Mouse (Mus musculus): ENCODE data around the gene Abr.

Abr gene

DNA sequence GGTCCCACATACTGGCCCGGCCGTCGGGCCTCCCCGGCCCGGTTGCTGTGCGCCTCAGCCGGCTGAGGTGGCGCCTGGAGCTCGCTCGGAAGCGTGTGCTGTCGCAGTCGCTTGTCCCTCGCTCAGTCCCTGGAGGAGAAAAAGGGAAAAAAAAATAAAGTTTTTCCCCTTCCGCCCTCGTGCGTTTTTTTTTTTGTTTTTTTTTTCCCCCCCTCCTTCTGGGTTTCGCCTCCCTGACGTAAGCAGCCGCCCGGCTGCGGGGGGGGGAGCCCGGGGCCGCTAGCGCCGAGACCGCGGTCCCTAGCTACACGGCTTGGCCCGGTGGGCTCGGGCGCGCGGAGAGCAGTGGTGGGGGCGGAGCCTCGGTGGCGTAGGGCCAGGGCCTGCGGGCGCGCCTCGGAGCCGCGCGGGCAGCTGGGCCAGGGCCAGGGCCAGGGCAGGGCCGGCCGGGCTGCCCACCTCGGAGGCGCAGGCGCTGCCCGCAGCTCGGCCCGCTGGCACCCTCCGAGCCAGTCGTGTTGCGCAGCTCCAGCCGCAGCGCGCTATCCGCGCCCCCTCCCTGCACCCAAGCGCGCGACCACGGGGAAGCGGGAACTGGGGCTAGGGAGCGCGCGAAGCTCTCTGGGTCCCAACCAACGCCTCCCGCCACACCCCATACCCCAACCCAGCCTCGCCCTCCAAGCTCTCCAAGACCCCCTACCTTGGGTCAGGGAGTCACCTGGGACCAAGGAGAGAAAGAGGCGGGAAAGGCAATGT is 1.3 kb upstream of the Abr start:
- DNase-seq (ENCODE audit: low spot score in 2 of 2): peak; percentile 13 to 16

DNA sequence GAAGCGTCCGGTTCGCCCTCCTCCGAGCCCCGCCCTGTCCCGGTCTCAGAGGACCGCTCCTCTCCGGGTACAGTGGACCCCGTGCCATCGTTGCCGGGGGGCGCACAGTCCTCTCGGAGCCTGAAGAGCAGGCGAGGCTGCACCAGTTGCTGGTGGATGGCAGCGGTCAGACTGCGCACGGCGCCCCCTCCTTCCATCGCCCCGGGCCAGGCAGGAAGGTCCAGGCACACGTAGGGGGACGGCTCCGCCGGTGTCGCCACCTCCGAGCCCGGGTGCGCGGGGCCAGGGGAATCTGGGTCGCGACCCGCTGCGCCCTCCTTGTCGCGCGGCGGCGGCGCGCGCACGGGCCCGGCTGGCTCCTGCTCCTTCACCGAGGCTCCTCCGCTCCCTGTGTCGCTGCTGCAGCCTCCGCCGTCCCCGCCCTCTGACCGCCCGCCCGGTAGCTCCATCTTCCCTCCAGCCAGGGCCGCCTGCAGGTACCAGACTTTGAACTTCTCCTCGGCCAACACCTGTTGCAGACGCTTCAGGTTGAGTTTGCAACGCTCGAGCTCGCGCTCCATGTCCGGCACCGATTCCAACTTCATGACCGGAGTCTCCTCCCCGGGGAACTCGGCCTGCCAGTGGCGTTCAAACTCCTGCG is 572 bp upstream of the Abr start:
- no peak for DNase-seq (ENCODE audit: low spot score in 2 of 2)

DNA sequence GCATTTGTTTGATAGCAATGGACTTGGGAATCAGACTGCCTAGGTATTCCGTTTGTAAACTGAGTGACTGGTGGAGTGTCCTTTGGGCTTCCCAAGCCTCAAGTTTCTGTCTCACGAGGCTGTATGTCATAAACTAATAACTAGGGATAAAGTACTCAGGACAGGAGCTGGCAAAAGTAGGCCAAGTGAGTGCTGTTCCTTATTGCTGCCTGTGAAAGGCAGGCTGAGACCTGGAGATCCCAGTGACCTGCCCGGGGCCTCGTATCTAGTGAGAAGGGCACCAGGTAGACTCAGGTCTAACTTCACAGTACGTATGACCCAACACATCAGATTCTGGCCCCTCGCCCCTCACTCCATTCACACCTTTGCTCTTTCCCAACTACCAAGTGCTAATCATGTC is 4.0 kb downstream of the Abr start:
- DNase-seq (ENCODE audit: low spot score in 2 of 2): no peak

DNA sequence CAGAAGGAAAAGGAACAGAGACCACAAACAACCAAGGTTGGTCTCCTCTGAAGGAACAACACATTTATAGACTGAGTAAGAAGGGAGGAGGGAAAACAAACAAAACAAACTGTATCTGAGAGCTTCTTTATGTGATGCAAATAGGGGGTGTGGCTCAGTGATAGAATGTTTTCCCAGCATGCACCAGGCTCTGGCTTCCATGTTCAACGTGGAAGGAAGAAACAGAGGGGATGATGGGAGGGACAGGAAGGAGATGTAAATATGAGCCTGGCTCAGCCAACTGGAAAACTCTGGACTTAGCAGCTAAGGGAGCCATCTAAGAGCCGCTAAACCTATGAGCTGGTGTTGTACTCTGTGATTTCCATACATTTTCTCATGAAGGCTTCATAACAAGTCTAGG is 7.9 kb downstream of the Abr start:
- DNase-seq (ENCODE audit: low spot score in 2 of 2): no peak

DNA sequence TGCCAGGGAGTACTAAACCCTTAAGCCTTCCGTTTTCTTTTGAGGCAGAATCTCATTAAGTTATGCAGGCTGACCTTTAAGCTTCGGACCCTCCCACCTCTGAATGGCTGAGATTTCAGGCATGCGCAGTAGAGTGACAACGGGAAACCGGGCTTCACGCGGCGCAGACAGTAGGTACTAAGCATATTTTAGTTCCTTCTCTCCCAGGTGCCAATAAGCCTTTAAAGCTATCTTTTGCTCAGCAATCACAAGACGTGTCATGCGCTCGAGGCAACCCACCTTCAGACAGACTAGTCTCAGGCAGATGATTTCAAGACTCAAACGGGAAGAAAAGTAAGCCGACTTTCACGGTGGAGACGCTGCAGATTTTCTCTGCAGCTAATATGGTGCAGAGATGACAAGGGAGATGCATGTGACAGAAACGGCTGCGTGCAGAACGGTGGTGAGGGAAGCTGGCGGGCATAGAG is 9.4 kb downstream of the Abr start:
- peak in 1 of 2 experiments; percentile 12 for DNase-seq (ENCODE audit: low spot score in 2 of 2)

DNA sequence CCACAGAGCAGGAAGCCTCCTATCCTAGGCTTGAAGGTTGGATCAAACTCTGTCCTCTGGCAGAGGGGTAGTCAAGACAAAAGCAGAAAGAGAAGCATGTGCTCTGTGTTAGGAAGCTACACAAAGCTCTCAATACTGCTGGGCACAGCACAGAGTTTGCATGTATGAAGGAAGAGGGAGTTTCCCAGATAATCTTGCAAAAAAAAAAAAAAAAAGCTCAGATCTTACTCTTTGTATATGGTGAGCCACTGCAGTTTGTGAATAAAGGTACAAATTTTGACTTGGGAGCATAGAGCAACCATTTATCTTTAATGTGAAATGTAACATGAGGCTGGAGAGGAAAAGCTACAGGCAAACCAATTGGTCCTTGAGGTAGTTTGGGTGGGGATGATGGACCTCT is 11.2 kb downstream of the Abr start:
- DNase-seq (ENCODE audit: low spot score in 2 of 2): no peak

DNA sequence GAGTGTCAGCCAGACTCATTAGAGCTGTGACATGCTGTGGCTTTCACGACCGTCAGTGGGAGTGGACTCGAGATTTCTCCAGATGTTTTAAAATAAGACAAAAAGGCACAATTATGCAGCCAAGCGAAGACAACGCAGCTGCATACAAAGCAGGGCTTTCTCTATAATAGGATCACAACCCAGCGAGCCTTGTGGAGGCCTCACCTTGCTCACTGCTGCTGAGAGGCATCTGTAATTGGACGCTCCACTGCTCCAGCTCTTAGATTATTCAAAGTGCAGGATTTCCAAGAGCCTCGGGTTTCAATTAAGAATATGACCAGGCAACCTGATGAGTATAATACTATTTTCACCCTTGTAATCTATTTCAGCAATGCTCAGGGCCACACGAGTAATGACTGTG is 15.6 kb downstream of the Abr start:
- DNase-seq (ENCODE audit: low spot score in 2 of 2): no peak

DNA sequence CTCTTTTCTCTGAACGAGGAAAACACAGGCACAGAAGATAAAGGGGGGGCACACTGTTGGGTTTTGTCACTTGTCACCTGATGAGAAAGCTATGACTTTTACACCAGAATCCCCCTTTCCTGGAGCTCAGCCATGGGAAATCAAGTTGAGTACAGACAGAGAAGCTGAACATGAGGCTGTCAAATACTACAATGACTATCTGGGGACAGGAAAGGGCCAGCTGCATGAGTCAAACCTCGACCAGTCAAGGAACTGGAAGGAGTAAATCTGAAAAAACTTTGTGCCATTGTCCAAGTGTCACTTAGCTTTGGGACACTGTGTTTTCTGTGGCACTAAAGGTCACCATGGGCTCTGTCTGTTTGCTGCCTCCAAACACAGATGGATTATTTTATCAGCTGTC is 22.9 kb downstream of the Abr start:
- no peak for DNase-seq (ENCODE audit: low spot score in 2 of 2)

DNA sequence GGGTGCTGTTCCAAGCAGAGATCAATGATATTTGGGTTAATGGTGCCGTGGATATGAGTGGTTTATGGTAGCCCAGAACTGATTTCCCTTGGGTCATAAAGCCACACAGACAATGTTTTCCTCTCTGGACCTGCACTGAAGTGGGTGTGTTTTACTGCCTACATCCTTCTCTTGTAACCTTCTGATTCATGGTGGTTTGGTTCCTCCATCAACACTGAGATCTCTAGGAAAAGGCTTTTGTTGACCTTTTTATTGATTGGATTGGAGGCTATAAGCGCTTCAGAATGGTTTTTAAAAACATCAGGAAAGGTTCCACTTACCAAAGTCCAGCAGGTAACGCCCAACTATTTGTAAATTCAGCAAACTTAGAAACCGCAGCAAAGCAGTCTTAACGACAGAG is 23.4 kb downstream of the Abr start:
- DNase-seq (ENCODE audit: low spot score in 2 of 2): no peak

DNA sequence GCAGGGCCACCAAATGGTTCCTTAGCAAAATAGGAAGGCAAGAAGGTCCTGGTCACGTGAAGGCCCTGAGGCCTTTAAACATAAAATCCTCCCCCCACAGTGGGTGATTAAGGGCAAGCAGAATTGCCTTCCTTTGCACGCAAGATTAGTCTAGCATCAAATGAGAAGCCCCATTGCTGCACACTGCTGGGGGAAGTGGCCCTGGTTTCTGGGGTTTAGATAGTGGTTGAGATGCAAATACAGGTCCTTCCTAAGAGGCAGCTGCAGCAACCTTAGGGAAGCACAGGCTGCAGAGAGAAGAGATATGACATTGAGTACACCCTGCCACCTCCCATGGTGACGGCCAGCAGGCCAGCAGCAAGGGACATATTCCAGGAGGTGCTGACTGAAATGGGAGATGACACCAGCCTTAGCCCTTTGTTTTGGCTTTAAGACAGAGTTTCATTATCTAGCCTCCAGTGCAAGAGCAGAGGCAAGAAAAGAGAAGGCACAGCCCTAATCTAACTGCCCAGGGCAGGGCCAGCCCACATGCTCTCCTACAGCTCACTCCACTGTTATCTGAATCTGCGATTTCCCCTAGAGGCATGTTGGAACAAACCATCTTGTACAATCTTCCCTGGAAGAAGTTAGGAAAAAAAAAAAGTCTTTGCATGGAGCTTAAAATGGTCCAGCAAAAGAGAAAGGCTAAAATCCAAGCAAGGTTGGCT is 28.3 kb downstream of the Abr start:
- DNase-seq (ENCODE audit: low spot score in 2 of 2): peak; percentile 70 to 73

DNA sequence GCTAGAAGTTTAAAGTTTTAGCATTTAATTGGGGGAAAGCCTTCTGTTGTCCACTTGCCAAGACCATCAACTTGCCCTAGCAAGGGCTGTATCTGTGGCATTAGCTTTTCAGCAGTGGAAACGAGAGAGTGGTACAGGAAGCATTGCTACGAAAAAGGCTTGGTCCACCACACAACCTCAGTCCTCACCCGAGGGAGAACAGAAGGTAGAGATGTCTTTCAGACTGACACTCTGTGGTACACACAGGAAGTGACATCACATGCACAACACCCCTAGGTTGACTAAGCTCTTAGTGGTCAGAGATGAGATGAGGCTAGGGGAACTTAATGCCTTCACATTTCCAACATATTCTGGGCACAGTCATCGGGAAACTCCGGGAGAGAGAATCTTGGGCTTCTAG is 32.4 kb downstream of the Abr start:
- DNase-seq (ENCODE audit: low spot score in 2 of 2): no peak

DNA sequence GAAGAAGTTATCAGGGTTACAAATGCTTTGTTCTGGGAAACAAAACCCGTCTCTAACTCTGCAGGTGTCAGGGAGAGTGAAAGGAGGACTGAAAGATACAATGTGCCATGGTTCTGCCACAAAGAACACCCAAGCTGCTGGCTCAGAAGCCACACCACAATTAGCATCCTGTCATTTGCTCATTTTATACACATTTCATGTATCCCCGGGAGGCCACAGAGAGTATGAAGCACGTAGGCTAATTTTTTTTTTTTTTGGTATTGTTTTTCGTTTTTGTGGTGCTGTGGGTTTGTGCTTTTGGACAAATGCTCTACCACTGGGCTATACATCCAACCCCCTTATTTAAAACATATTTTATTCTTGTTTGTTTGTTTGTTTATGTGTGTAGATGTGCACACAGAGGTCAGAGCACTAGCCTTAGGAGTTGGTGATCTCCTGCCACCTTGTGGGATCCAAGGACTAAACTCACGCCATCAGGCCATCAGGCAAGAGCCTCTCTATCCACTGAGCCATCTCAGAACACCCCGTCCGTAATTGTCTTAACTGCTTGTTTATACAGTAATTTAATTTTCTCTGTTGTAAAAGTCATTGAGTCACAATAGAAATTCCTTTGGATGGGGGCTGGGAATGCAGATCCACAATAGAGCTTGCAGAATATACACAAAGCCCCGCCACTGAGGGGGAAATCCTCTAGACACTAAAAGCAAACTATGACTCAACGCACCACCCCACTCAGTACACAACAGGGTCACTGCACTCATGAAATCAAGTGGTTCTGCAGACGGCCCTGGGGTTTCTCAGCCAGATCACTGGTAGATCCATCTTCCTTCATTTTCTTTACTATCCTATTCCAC is 33.3 kb downstream of the Abr start:
- no peak for DNase-seq (ENCODE audit: low spot score in 2 of 2)

DNA sequence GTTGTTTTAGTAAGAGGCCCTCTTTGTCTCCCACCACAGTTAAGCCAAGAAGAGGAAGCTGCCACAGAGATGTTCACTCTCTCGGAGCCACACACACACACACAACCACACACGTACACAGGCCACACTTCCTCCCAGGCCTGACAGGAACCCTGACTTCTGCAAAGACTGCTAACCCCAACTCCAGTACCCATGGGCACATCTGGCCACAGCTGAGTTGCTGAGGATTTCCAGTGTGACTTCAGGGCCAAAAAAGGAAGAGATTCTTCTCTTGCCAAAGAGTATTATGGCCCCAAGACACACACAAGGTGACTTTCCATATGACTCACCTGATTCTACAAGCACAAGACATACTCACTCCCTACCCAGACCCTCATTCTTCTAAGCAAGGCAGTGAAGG is 34.1 kb downstream of the Abr start:
- DNase-seq (ENCODE audit: low spot score in 2 of 2): peak; percentile 72 to 73

DNA sequence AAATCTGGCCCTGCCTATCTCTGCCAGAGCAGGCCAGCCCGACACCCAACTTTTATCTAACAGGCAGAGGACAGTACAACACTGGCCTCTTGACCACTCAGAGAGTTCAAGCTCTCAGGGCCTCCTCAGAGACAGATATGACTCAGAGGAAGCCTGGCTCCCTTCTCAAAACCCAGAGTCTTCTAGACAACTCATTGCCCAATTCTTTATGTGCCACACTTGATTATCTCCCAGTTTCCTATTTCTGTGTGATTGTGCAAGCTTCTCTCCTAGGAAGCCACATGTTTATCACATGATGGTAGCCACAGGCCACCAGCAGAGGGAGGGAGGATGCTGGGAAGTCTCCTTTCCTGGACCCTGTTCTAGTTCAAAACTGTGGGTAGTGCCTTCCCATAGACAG is 34.8 kb downstream of the Abr start:
- peak in 1 of 2 experiments; percentile 23 for DNase-seq (ENCODE audit: low spot score in 2 of 2)

DNA sequence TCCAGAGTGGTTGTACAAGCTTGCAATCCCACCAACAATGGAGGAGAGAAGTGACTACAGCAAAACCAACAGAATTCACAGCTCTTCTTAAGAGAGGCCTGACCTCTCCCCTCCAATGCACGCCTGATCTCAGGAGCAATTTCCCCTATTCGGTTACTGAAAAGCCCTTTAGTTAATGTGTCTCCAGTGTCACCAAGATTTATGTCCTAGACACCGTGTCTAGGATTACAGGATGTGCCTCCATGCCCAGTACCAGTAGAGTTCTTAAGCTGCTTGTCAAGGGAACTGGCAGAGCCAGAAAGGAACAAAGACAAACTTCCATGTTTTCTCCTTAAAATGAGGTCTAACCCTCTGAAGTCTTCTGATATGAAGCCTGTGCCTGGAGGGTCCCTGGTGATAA is 36.0 kb downstream of the Abr start:
- DNase-seq (ENCODE audit: low spot score in 2 of 2): no peak

DNA sequence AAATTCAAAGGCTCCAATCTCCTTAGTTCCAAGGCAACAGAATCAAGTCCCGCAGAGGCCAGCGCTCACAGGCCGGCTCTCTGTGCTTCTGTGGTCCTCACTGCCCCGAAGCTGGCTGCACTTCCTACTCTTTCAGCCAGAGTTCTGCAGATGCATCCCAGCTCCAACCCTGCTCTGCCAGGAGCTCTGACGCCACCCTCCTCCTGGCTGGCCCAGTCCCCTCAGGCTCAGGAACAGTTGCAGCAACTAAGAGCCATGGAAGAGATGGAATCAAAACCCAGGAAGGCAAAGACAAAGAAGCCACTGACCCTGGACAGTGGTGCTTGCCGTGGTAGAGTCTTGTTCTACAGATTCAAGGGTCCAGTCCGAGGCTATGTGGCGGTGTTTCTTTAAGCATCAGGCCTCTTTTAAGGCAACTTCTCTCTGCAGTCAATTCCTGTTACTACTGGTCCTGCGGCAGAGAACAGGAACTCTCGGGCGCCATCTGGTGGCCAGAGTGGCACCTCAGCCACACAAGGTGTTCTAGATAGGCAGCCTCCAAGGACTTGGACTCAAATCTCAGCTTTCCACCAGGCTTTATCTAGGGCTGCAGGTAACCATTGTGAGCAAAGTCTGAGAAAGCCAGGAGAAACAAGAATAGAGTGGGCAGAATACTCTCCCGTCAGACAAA is 44.4 kb downstream of the Abr start:
- peak; percentile 64 to 67 for DNase-seq (ENCODE audit: low spot score in 2 of 2)

DNA sequence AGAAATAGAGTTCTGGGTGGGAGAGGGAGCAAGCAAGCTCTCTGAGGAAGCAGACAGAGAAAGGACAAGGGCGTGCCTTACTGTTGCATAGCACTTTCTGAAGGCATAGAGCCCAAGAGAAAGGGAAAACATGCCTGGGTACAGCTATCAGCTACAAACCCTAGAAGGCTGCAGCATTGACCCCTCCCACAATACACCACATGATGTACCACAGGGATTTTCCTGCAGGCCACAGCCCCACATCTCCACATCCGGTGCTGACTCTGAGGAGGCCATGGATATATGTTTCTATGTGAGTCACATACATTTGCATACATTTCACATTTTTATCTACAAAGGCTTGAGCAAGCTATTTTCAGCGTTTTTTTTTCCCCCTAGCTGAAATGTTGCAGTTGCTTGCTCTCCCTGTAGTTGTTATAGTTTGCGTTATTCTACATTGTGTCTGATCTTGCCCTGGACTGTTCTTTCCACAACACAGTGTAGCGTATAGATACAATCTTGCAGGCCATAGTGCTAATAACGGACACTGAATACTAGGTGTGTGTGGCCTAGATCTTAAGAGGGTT is 49.2 kb downstream of the Abr start:
- no peak for DNase-seq (ENCODE audit: low spot score in 2 of 2)

DNA sequence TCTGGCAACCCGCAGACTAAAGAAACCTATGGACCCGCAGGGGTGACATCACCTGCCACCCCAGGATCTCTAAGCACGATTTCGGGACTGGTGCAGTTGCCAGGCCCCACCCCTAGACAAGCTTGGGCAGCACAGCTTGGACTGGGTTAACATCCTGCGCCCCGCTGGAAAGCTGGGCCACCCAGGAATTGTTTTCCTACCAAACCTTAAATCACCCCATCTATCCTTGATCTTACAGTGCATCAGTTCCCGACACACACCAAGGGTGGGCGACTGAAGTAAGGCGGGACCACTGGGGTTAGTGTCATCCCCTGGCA is 50.5 kb downstream of the Abr start:
- no peak for DNase-seq (ENCODE audit: low spot score in 2 of 2)

DNA sequence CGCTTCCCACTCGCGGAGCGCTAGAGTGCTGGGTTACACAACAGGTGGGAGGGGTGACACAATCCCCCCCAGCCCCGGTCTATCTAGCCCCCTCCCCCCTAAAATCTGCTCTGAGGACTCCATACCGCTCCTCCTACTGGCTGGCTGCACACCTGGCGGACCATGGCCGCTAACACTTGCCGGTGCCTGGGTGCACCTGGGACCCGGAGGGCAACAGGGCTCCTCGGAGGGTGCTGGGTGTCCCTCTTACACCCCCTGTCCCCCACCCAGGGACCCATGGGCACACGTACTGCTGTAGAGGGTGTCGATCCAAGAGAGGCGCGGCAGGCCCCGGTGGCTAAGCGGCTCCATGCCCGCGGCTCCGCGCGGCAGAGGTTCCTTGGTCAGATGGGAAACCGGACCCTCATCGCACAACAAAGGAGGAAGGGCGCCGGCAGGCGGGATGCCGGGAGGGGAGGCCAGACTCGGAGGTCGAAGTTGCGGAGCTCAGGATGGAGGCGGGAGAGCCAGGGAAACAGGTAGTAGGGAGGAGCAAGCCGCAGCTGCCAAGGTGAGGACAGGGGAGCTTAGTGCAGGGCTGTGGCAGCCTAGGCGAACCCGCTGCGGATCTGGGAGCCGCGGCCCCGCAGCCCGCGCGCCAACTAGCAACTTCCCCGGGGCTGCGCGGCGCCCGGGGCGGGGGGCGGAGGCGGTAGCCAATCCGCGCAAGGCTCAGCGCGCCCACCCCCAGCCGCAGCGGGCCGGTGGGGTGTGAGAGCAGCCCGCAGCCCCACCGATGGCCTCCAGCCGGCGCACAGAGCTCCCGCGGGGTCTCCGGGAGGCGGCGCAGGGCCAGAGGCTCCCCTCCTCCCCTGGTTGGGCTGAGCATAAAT is 51.1 kb downstream of the Abr start:
- no peak for DNase-seq (ENCODE audit: low spot score in 2 of 2)

DNA sequence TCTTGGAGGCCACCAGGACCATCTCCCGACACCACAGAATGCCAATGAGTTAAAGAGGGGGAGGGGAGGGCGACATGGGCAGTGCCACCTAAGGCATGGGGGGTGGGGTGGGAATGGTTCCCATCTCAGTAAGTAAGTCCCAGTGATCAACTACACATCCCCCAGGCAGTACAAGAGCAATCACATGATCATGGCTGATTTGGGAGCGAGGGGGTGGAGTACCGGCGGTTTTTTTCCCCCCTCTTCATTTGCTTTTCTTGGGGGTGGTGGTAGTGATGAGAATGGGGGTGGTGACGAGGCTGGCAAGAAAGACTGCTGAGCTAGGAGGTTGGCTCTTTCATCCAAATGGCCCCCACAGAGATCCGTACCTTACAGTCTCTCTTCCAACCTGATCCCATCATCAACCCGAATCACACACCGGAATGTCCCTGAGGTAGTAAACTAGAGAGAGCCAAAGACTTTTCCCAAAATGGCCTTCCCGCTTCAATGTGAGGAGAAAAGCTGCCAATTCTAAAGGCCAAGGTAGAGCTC is 51.8 kb downstream of the Abr start:
- no peak for DNase-seq (ENCODE audit: low spot score in 2 of 2)

All from spleen, postnatal 36 days (tissue).